Mouse (Mus musculus) CD4-positive, CD25-positive, alpha-beta regulatory T cell, adult 2 months (primary cell): ENCODE results near the gene Cacna1c.

ENCODE experiments used
- DNase-seq: peaks from one replicate; pipeline ENCODE4 v3.0.0-alpha.2; 2012; ENCODE audit warnings: low read depth, low spot score

The Cacna1c gene

DNA sequence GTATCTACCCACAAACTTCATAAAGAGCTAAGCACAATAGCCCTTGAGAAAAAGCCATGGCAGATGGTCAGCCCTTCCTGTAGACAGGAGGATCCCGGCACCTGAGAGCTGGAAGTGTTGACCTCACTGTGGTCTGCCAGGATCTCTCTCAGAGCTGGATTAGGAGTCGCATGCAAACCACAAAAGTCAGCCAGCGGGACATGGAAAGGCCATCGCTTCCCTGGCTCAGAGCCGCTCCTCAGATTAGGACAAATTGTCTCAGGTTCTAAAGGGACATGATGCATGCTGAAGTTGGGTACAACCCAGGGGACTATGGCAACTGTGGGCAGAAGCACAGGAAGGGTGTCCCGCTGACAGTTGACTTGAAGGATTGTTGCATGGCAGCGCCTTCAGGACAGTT, 490.4 kb downstream of the Cacna1c start:
- DNase-seq, result no peak

DNA sequence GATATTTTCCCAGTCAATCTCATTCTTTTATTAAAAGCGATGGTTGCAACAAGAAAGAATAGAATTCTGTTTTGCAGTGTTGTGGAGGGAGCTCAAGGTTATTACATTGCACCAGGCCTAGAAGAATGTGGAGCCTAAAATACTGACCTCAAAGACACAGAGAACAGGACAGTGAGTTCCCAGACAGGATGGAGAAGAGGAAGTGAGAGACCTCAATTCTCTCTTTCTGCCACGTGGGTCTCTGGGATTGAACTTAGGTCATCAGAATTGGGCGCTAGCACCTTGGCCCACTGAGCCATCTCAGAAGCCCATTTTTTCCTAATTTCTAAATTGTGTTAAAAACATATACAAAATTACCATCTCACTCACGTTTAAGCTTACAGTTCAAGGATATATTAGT, 501.6 kb downstream of the Cacna1c start:
- DNase-seq, result no peak

DNA sequence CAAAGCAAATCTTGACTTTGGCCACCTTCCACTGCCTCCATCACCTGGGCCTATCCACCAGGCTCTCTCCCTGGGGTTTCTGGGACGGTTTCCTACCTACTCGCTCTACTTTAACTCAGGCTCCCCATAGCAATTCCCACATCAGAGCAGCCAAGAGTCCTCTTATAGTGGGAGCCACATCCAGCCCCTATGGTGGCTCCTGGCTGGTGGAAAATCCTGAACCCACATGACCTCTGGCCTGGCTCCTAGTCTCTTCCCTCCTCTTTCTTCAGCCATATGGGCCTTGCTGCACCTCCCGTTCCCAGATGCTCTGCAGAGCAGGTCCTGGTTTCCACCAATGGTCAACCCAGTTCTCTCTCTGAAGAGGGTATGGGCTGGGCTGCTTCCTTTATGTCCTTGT, 506.8 kb downstream of the Cacna1c start:
- no peak for DNase-seq

DNA sequence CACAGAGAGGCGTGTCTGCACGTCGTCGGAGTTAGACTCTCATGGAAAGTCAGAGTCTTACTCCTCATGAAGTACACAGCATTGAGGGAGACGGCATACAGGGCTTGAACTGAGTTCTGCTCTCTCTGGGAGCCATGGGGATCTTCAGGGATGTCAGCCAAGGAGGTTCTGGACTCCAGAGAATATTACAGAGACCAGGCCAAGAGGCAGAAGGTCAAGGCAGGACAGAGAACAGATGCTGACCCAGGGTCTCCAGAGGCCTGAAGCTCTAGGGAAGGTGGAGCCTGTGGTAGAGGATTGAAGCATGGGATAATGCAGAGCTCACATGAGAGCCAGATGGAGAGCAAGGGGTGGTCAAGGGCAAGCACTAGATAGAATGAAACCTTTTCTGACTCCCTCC, 507.4 kb downstream of the Cacna1c start:
- no peak for DNase-seq

DNA sequence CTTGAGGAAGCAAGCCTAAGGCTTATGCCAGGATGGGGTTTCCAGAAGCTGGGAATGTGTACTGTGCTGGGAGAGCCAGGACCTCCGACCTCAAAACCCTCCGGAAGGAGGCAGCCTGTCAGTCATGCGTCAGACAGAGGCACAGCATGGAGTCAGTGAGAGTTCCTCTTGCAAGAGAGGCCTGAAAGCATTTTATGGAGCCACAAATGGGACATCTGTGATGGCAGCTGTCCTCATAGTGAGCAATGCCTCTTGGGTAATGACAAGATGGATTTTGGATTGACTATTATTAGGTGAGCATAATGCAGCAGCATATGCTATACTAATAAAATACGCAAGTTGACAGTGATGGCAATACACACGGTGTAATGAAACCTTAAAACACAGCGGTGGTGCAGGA, 515.4 kb downstream of the Cacna1c start:
- no peak for DNase-seq

DNA sequence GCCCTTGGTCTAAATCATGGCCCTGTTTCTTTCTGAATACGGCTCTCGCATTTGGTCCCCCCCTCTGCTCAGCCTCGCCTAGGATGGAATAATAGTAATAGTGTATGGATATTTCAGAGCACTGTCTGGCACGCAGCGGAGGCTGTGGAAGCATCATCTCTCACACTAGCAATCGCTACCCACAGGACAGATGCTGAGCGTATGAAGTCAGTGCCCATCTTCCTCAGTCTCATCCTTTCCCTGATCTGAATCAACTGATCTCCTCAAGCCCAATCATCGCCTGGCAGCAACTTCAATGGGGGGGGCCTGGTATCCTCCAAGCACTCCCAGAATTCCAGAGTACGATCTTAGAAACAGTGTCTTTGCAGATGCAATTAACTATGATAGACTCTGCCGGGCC, 518.2 kb downstream of the Cacna1c start:
- no peak for DNase-seq

DNA sequence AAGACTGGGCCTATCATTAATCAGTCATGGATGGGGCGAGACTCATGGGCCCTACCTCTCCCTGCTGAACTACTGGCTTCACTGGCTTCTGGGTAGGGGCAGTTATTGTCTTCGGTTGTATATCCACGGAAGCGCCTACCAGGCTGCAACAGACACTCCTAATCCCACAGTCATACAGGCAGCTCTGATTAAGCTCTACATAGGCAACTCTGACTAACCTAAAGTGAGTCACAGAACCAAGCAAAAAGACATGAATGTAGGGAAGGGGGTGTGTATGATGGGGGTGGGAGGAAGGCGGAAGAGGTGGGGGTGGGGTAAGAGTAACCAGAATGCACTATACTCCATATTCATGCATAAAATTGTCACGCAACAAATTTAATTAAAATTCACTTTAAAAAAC, 518.9 kb downstream of the Cacna1c start:
- DNase-seq, result no peak

DNA sequence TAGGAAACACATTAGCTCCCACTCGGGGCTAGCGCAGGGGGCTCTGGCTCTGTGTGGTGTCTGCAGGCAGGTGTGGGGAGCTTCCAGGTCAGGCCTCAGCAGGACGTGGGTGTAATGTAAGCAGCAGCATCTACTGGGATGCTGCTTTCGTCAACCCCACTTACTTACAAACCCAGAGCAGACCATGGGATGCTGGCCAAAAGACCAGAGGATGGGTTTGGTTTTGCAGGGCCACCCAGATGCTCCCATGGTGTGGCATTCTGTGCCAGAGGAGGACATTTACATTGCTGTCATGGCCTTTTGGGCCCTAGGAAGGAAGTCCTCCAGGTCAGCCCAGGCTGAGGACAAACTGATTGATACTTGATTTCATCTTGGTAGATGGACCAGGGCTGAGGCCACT, 521.4 kb downstream of the Cacna1c start:
- no peak for DNase-seq

DNA sequence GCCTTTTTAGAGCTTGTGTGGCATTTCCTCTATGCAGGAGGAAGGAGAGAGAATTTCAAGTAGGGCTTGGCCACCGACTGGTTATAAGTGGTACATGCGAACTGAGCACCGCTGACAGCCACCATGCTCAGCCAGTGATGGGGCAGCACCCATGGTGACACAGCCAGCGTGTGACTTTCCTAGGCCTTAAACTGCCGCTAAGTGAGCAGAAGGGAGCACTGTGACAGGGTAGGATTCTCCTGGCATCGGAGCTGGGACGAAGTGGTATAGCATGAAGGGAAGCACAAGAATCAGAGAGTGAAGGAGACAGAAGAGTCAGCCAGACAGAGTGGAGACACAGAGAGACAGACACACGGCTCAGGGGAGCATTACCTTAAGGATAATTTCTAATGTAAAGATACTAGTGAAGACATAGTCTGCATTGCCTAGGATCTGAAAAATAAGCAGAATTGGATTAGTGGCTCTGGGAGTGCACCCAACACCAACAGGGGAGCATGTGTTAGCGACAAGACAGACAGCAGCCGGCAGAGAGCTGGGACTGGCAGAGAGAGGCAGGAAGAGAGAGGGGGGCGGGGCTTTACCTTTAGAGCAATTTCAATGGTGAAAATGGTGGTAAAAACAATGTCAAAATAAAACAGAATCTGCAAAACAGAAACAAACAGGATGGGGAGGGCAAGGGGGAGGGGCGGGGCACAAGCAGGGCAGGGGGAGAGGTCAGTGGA, 522.1 kb downstream of the Cacna1c start:
- no peak for DNase-seq

DNA sequence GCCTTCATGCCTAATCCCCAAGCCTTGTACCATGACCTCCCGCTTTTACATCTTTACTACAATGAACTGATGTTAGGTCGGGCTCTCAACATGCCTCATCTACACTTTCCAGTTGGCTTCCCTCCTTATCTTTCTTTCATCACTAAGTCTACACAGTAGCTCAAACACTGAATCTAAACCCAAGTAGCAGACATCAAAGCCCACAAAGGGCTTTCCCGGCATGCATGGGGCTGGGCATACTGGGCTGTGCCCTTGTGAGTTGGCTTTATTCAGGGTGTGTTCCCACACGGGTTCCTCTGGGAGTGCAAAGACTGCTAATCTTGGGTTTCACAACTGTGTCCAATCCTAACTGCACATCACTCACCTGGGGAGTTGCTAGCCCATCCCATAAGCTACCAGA, 542.9 kb downstream of the Cacna1c start:
- no peak for DNase-seq

DNA sequence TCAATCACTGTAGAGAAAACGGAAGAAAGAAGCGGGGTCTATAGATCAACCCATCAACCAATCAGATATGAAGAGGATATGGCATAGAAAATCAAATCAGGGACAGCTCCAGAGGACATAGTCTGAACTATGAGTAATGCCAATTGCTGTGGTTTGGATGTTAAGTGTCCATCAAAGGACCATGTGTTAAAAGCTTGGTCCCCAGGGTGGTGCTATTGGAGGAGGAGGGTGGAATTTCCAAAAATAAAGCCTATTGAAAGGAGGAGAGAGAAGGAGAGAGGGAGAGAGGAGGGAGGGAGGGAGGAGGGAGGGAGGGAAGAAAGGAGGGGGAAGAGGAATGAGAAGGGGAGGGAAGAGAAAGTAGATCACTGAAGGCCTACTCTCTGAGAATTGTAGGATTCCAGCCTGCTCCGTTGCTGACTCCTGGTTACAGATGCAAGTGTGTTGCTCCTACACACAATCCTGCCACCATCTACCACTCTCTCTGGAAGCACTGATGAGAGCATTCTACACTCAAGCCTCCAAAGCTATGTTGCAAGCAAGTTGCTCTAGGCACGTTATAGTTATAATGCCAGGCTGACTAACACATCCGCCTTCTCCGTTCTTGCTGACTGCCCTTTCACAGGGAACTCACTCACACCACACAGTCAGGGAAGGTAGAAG, 547.0 kb downstream of the Cacna1c start:
- no peak for DNase-seq

DNA sequence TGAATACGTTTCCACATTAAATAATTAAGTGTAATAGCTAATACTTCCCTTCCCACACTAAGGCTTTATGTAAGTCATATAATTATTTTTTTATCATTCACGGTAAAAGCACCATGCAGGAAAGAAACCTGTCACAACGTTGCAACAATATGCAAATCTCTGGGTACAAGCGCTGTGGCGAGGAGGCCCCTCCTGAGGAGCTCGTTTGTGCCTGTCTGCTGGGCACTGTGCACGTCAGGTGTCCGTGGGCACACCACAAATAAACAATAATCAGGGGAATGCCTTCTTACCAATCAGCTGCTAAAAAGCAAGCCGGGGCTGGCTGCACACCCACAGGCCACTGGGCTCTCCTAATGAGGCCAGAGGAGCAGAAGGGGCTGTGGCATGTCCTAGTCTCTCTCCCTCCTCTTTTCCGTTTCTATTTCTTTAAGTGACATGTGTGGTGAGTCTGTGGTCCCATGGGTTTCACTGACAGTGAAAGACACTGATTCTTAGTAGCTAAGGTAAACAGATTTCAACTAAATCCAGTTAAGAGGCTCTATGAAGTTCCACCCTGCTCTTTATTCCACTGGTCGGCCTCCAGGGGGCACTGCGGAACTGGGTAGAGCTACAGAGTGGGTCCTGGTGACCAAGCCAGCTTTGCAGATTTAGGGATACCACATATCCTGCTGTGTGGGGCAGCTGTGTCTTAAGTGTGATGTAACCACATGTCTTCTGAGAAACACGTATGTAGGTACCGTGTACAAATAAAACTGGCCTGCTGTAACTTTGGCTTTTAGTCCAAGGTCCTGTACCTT, 549.8 kb downstream of the Cacna1c start:
- peak; percentile 42 for DNase-seq

DNA sequence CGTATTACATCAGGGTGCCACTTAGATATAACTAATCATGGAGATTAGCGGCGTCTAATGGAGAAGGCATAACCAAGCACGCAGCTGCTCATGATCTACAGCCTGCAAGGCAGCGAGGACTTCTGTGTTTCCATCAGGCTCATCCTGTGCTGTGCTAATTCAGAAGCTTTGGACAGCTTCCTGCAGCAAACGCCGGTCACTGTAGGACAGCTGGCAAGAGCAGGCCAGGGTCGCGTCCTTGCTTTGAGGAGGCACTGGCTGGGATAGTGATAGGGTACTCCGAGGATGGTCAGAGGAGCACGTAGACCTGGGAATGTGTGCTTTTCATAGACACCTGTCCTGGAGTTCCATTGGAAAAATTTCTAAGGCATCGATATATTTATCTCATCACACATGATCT, 551.4 kb downstream of the Cacna1c start:
- no peak for DNase-seq

DNA sequence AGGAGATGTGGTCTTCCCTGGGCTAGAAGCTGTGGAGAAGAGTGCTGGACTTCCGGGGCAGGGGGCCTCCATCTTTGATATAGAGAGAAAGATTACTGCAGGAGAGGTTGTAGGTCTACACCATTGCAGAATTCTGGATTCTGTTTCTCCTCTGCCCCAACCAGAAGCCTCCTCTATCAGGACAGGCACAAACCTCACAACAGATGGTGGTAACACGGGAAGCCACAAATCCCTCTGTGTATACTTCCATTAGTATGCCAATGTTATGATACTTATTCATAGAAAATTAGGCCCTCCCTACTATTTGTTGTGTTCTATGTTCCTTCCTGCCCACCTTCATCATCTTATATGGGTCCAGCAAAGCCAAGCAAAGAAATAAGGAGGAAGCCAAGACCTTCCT, 552.7 kb downstream of the Cacna1c start:
- DNase-seq, result no peak

DNA sequence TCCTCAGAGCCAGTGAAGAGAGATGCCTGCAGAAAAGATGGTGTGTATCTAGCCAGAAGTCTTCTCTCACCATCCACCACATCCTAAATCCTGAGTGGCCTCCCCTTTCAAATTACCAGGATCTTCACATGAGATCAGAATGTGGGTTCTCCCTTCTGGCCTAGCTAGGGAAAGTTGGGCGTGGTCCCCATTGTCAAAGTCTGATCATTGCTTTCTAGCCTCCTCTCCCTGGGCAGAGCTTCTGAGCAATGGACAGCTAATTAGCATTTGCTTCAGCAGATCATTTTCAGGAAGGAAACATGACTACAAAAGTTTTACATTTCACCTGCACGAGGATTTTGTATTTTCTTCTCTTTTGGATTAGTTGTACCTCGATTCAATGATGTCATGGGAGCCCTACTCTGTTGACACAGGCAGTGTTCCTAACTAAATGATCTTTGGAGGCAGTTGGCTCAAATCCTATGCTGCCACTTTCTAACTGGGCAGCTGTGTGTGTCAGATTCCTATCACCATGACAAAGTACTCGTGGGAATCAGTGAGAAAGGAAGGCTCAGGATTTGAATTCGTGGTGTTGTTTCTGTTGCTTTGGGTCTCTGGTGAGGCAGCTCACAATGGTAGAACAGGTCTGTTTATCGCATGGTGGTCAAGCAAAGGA, 554.4 kb downstream of the Cacna1c start:
- no peak for DNase-seq

DNA sequence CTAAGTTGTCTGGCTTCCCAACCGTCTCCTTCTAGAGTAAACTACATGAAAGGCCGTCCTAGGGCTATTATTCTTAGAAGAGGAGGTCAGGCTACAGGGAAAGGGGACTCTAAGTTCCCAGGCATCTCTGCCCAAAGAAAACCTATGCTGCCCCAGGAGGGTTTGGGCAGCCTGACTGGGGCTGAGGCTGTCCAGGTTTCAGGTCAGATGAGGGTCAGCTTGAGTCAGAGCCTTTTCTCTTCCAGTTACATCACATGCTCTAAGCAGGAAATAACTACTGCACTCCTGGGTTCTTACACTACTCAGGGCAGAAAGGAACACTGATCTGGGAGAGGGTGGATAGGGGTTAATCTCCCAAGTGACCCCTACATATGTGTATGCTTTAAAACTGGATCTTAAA, 556.4 kb downstream of the Cacna1c start:
- no peak for DNase-seq

DNA sequence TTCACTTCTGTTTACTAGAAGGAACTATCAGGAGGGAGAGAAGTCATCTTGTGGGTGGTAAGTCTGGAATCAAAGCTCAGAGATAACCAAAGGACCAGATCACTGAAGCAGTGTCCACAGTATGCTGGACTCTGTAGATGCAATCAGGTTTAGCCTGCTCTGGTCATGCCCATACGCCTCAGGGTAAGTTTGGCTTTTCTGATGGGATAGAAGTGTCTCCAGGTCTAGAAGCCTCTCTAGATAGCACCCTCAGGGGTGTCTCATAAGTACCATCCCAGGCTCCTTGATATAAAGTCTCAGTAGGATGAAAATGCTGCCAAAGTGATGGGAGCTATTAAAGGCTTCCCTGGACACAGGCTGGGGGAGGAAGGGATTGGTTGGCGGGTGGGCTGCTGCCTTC, 557.3 kb downstream of the Cacna1c start:
- DNase-seq, result no peak

DNA sequence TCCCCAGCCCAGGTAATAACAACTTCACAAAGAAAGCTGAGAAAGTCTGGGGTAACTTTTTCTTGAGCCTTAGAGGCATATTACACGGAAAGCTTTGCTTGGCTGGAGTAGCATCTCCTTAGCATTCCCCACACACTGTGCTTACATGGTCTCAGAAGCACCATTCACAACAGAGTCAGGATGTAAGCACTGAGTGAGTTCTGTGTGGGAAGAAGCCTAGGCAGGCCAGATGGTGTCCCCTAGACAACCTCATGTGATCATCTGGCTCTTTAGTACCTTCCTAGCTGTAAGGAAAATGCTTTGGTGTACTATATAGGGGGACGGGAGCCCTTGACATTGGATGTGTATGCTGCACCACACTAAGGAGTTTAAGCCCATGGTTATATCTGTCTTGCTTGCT, 563.7 kb downstream of the Cacna1c start:
- no peak for DNase-seq

DNA sequence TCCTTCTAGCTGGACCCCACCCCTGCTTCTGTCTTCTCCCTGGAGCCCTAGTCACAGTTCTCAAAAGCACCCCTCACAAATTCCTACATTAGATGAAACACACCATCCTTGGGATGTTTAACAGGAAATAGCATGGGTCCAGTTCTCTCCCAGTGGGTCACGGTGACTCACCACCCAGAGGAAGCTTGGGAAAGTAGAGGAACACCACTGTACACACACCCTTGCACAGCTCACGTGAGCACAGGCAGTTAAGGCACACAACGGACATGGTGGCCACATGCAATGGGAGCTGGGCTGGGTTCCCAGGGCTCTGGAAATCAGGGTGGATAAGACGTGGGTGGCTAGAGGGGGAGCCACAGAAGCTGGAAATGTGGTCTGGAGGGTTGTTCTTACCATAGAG, 566.2 kb downstream of the Cacna1c start:
- no peak for DNase-seq

DNA sequence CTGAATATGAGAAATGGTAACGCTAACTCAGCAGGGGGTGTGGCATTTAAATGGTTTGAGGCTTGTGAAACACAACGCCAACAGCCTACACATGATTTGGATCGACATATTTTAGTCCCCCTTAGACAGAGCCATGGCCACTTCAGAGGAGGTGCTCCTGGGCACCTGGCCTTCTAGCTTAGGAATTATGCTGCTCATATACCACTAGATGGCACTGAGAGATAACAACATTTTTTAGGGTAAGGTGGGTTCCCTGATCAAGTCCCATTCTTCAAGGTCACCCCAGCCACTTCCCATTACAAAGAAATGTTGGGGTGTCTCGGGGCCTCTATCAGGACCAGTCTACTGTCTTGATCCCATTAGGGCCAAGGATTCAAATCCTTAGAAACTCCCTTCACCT, 570.0 kb downstream of the Cacna1c start:
- DNase-seq, result no peak

DNA sequence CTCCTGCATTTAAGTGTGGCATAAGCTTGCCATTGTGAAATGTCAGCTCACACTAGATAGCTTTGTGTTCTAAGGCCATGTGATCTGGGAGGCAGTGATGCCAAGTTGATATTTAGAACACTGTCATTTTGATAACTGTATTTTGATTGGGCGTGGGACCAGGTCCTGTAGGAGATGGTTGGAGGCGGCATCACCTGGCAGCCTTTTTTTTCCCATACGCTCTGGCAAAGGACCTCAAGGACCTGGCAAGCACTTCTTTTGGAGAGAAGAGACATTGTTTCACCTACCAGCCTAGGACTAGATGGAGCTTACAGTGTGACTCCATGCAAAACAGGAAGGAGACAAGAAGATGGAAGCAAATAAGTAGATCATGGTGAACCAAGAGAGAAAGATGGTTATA, 572.6 kb downstream of the Cacna1c start:
- DNase-seq, result no peak

DNA sequence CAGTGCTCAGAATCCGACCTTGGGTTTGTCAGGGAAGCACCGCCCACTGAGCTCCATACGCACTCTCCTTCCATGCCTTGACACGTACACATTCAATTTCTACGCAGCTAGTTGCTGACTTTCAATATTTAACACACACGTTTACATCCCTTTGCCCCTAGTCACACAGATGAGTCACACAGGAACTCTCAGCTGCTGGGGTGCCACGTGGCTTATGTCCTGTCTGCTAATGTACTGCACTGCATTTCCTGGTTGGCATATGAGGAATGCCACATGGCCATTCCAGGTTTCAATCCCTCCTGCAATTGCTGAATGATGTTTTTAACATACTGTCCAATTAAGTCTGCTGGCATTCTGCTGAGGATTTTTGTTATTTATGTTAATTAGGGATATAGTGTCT, 574.4 kb downstream of the Cacna1c start:
- DNase-seq, result no peak
